Mouse (Mus musculus): ENCODE data around the gene Tyk2. TPM values are rescaled to one million over a fixed set of nuclear protein-coding genes. Genes with fewer than 3 reads are reported as not detected.

Gene Tyk2
- total RNA-seq, 2 experiments from 2014 or later, result 13.2 to 14.6 TPM

- peak; percentile 43 for TF ChIP-seq CTCF (IDR thresholded peaks at IDR 0.05)
- intact Hi-C loops (cut with DNase I), result no loop called here
- Histone ChIP-seq H3K27ac (no peak overlapping the region), H3K4me3 (no peak overlapping the region)
- DNase-seq (ENCODE audit: extremely low spot score in 1 of 2, low spot score in 2 of 2), result no peak
These were observed 1.2 kb upstream of the Tyk2 start for GRCm38 (mm10) chr9:21132102-21132775.

- intact Hi-C loops (cut with DNase I), result no loop called here
- no peak for TF ChIP-seq CTCF (IDR thresholded peaks at IDR 0.05)
- H3K4me3 ChIP-seq, result no peak overlapping the region
- no peak overlapping the region for H3K27ac ChIP-seq
- DNase-seq (ENCODE audit: extremely low spot score in 1 of 2, low spot score in 2 of 2), result no peak
These were observed 4.8 kb downstream of the Tyk2 start for GRCm38 (mm10) chr9:21126259-21126627.

- H3K27ac ChIP-seq, result no peak overlapping the region
- H3K4me3 ChIP-seq, result no peak overlapping the region
- no peak for TF ChIP-seq CTCF (IDR thresholded peaks at IDR 0.05)
- no peak for DNase-seq (ENCODE audit: extremely low spot score in 1 of 2, low spot score in 2 of 2)
- intact Hi-C loops (cut with DNase I), result no loop called here
These were observed 5.4 kb downstream of the Tyk2 start for GRCm38 (mm10) chr9:21125502-21126258.

- intact Hi-C loops (cut with DNase I), result no loop called here
- H3K4me3 ChIP-seq, result no peak overlapping the region
- TF ChIP-seq CTCF (IDR thresholded peaks at IDR 0.05), result no peak
- no peak for DNase-seq (ENCODE audit: extremely low spot score in 1 of 2, low spot score in 2 of 2)
- H3K27ac ChIP-seq, result no peak overlapping the region
These were observed 6.2 kb downstream of the Tyk2 start for GRCm38 (mm10) chr9:21124837-21125236.

- Histone ChIP-seq H3K4me3 (no peak overlapping the region), H3K27ac (no peak overlapping the region)
- DNase-seq (ENCODE audit: extremely low spot score in 1 of 2, low spot score in 2 of 2), result no peak
- no peak for TF ChIP-seq CTCF (IDR thresholded peaks at IDR 0.05)
- intact Hi-C loops (cut with DNase I), result no loop called here
These were observed 9.6 kb downstream of the Tyk2 start for GRCm38 (mm10) chr9:21121483-21121882.

GRCm38 (mm10) chr9:21117073-21117472, 14.0 kb downstream of the Tyk2 start:
- no peak overlapping the region for H3K27ac ChIP-seq
- H3K4me3 ChIP-seq, result no peak overlapping the region
- no peak for TF ChIP-seq CTCF (IDR thresholded peaks at IDR 0.05)
- DNase-seq (ENCODE audit: extremely low spot score in 1 of 2, low spot score in 2 of 2), result no peak
- intact Hi-C loops (cut with DNase I), result no loop called here

- no peak for DNase-seq (ENCODE audit: extremely low spot score in 1 of 2, low spot score in 2 of 2)
- TF ChIP-seq CTCF (IDR thresholded peaks at IDR 0.05), result no peak
- Histone ChIP-seq H3K4me3 (no peak overlapping the region), H3K27ac (no peak overlapping the region)
- intact Hi-C loops (cut with DNase I), result no loop called here
These were observed 15.9 kb downstream of the Tyk2 start for GRCm38 (mm10) chr9:21115105-21115504.

GRCm38 (mm10) chr9:21114190-21114589, 16.9 kb downstream of the Tyk2 start:
- intact Hi-C loops (cut with DNase I), result no loop called here
- no peak for TF ChIP-seq CTCF (IDR thresholded peaks at IDR 0.05)
- no peak for DNase-seq (ENCODE audit: extremely low spot score in 1 of 2, low spot score in 2 of 2)
- Histone ChIP-seq H3K27ac (no peak overlapping the region), H3K4me3 (no peak overlapping the region)

GRCm38 (mm10) chr9:21113751-21114150, 17.3 kb downstream of the Tyk2 start:
- Histone ChIP-seq H3K27ac (no peak overlapping the region), H3K4me3 (no peak overlapping the region)
- TF ChIP-seq CTCF (IDR thresholded peaks at IDR 0.05), result no peak
- DNase-seq (ENCODE audit: extremely low spot score in 1 of 2, low spot score in 2 of 2), result no peak
- intact Hi-C loops (cut with DNase I), result no loop called here

GRCm38 (mm10) chr9:21107607-21108237, 23.3 kb downstream of the Tyk2 start:
- Histone ChIP-seq H3K27ac (no peak overlapping the region), H3K4me3 (no peak overlapping the region)
- intact Hi-C loops (cut with DNase I), result no loop called here
- no peak for DNase-seq (ENCODE audit: extremely low spot score in 1 of 2, low spot score in 2 of 2)
- TF ChIP-seq CTCF (IDR thresholded peaks at IDR 0.05), result no peak

GRCm38 (mm10) chr9:21105760-21106564, 25.1 kb downstream of the Tyk2 start:
- TF ChIP-seq CTCF (IDR thresholded peaks at IDR 0.05), result no peak
- no peak for DNase-seq (ENCODE audit: extremely low spot score in 1 of 2, low spot score in 2 of 2)
- Histone ChIP-seq H3K4me3 (no peak overlapping the region), H3K27ac (no peak overlapping the region; the same call in 1 of the 2 replicates)
- intact Hi-C loops (cut with DNase I), result no loop called here

GRCm38 (mm10) chr9:21104814-21105213, 26.2 kb downstream of the Tyk2 start:
- H3K27ac ChIP-seq, result no peak overlapping the region
- no peak for DNase-seq (ENCODE audit: extremely low spot score in 1 of 2, low spot score in 2 of 2)
- no peak overlapping the region for H3K4me3 ChIP-seq
- TF ChIP-seq CTCF (IDR thresholded peaks at IDR 0.05), result no peak
- intact Hi-C loops (cut with DNase I), result no loop called here
